Mouse (Mus musculus) ES-Bruce4 (cell line): ENCODE measurements around the gene Gpnmb.

ENCODE experiments used
- CTCF ChIP-seq: IDR thresholded peaks from one replicate; pipeline ENCODE4 v1.8.1; 2011; ENCODE audit warnings: low read depth, low read length
- EP300 ChIP-seq: IDR thresholded peaks from 2 replicates; pipeline ENCODE4 v1.6.1; 2011; ENCODE audit warnings: low read depth, low read length; ENCODE audit not compliant: insufficient read depth
- POLR2A ChIP-seq: IDR thresholded peaks from one replicate; pipeline ENCODE4 v1.8.1; 2011; ENCODE audit warnings: low read length; ENCODE audit not compliant: insufficient read depth

DNA sequence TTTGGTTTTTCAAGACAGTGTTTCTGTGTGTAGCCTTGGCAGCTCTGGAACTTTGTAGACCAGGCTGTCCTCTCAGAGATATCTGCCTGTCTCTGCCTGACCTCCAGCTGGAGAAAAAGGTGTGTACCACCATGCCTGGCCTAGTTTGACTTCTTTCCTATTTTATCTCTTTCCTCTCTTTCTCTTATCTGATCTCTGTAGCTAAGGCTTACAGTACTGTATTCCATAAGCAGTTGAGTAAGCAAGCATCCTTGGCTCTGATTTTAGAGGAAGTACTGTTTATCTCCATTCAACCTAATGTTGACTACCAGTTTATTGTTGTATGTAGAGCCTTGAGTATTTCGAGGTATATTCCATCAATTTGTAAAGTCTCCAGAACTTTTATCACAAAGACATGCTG is 43.0 kb downstream of the Gpnmb start:
- TF ChIP-seq CTCF (no peak), POLR2A (no peak), EP300 (no peak)
